In the genomic region with DNA sequence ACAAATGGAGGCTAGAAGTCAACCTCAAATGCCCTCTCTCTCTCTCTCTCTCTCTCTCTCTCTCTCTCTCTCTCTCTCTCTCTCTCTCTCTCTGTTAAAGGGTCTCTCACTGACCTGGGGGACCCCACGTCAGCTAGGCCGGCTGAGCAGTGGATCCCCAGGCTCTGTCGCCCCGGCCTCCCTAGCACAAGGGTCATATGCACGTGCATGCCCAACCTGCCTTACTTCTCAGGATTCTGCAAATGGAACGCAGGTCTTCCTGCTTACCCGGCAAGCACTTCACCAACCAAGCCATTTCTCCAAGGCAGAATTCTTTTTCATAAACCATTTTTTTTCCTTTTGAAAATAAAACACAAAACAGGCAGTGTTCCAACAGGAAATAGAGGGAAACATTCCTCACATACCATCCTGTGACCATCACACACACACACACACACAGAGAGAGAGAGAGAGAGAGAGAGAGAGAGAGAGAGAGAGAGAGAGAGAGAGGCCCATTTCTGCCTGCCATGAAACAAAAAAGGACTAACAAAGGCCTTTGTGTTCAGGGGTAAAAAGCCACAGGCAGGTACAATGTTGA, we compare ENCODE assay signal across 11 mouse cellular contexts.
DNase-seq lines count a peak whose midpoint lies in the region; ATAC-seq and TF ChIP-seq lines count a peak whose summit lies in the region.
"Had no signal": no experiment of that assay in that cellular context is flagged by ENCODE, and none has a peak within 500 bp of the region (broad histone marks: within the 10 kb centered on the region; RNA-seq: fewer than 3 reads in every experiment).

No protein-coding gene starts in this region.

- TF ChIP-seq CTCF in thymus, adult 2 months (IDR thresholded peaks at IDR 0.05; ENCODE audit: borderline replicate concordance, control insufficient read depth, extremely low read depth, insufficient read depth, low read length, poor library complexity): no peak

- peaks cover 21% of the 10 kb centered on the region for H3K4me1 ChIP-seq in kidney, embryonic 15.5 days
- peaks cover 5% of the 10 kb centered on the region for H3K4me1 ChIP-seq in intestine, embryonic 16.5 days (ENCODE audit: control insufficient read depth, insufficient read depth, low read length)
- H3K4me1 ChIP-seq in thymus, adult 2 months (replicated peaks; ENCODE audit: control insufficient read depth, insufficient read depth, low read length): no peaks in the 10 kb centered on the region
- H3K4me1 ChIP-seq: liver, embryonic 13.5 days had no signal

- no peak for DNase-seq in kidney, postnatal 25 days
- DNase-seq in 3134 (ENCODE audit: extremely low read depth, insufficient read length, low spot score): peak; percentile 46
- DNase-seq in Muller cell, postnatal 12 days (ENCODE audit: inconsistent ontology term): peak; percentile 73
- no peak for DNase-seq in thymus, postnatal 14 days
- DNase-seq in right cerebral cortex, adult 18-20 months: no peak
- DNase-seq in thymus, adult 2 months: no peak
- DNase-seq: cerebellum, postnatal 36 days; heart, postnatal 4 days; liver, embryonic 13.5 days had no signal

- no peaks in the 10 kb centered on the region for H3K36me3 ChIP-seq in kidney, embryonic 15.5 days
- H3K36me3 ChIP-seq in intestine, embryonic 16.5 days (ENCODE audit: control insufficient read depth, insufficient read depth, low read length): no peaks in the 10 kb centered on the region
- no peaks in the 10 kb centered on the region for H3K36me3 ChIP-seq in thymus, adult 2 months (ENCODE audit: control insufficient read depth, insufficient read depth, low read length)
- H3K36me3 ChIP-seq: liver, embryonic 13.5 days had no signal

- no peaks in the 10 kb centered on the region for H3K9me3 ChIP-seq in kidney, embryonic 15.5 days (replicated peaks)
- H3K9me3 ChIP-seq in intestine, embryonic 16.5 days (ENCODE audit: control insufficient read depth, low read length): no peaks in the 10 kb centered on the region
- H3K9me3 ChIP-seq: liver, embryonic 13.5 days had no signal

- peak overlapping the region; percentile 70 for H3K27ac ChIP-seq in kidney, embryonic 15.5 days
- peak overlapping the region; percentile 67 for H3K27ac ChIP-seq in intestine, embryonic 16.5 days (ENCODE audit: low read length)
- H3K27ac ChIP-seq in thymus, adult 2 months (ENCODE audit: control insufficient read depth, insufficient read depth, low read length): no peak overlapping the region
- H3K27ac ChIP-seq: liver, embryonic 13.5 days had no signal

- ATAC-seq in kidney, embryonic 15.5 days (replicated peaks; ENCODE audit: low FRiP score): no peak
- ATAC-seq in intestine, embryonic 16.5 days: no peak

- no peak overlapping the region for H3K4me3 ChIP-seq in kidney, embryonic 15.5 days (replicated peaks)
- H3K4me3 ChIP-seq in intestine, embryonic 16.5 days (ENCODE audit: low read length): no peak overlapping the region
- no peak overlapping the region for H3K4me3 ChIP-seq in thymus, adult 2 months (ENCODE audit: control insufficient read depth, insufficient read depth, low read length)
- H3K4me3 ChIP-seq: liver, embryonic 13.5 days had no signal

- WGBS in kidney, embryonic 15.5 days: 61% methylated on average over 7 of the region's 7 CpGs
- 66% methylated on average over 7 of the region's 7 CpGs for WGBS in intestine, embryonic 16.5 days
- 95% methylated on average over 7 of the region's 7 CpGs for WGBS in thymus, adult 2 months

- no peaks in the 10 kb centered on the region for H3K27me3 ChIP-seq in kidney, embryonic 15.5 days
- no peaks in the 10 kb centered on the region for H3K27me3 ChIP-seq in intestine, embryonic 16.5 days (replicated peaks; ENCODE audit: control insufficient read depth, insufficient read depth, low read length)
- no peaks in the 10 kb centered on the region for H3K27me3 ChIP-seq in thymus, adult 2 months (ENCODE audit: control insufficient read depth, insufficient read depth, low read length)
- H3K27me3 ChIP-seq: liver, embryonic 13.5 days had no signal

- TF ChIP-seq POLR2A in thymus, adult 2 months (IDR thresholded peaks at IDR 0.05; ENCODE audit: control insufficient read depth, extremely low read depth, insufficient read depth, low read length, poor library complexity): no peak

- H3K4me2 ChIP-seq in kidney, embryonic 15.5 days: no peak overlapping the region
- H3K4me2 ChIP-seq in intestine, embryonic 16.5 days (ENCODE audit: low read depth, low read length): no peak overlapping the region
- H3K4me2 ChIP-seq: liver, embryonic 13.5 days had no signal

- no peak overlapping the region for H3K9ac ChIP-seq in kidney, embryonic 15.5 days
- H3K9ac ChIP-seq in intestine, embryonic 16.5 days (ENCODE audit: low read depth, low read length): no peak overlapping the region
- H3K9ac ChIP-seq: liver, embryonic 13.5 days had no signal

Comparison
In these comparisons a context has a peak if more than half of its experiments do, and no peak if none do; other contexts are left out.
1. DNase-seq: peak in 3134 (single experiment) and Muller cell, postnatal 12 days (single experiment); none in kidney, postnatal 25 days (0 of 2), thymus, postnatal 14 days (single experiment), right cerebral cortex, adult 18-20 months (single experiment) and thymus, adult 2 months (single experiment).